Mouse (Mus musculus): ENCODE measurements around the gene Rbms1. TPM values are rescaled to one million over a fixed set of nuclear protein-coding genes. Genes with fewer than 3 reads are reported as not detected.
A peak's percentile ranks its signal among the peaks of the same experiment; 100 is the strongest.
"Not testable (repeated sequence)": the region's sequence is repeated elsewhere in the genome, so short reads cannot be mapped to it uniquely, and the experiment has no call there.

Gene Rbms1
- total RNA-seq, 1 experiment from 2014 or later = 91.2 TPM

- ATAC-seq (replicated peaks; ENCODE audit: insufficient number of reproducible peaks, low FRiP score, low TSS enrichment, poor library complexity, severe bottlenecking) = not testable (repeated sequence)
These were observed 132.5 kb downstream of the Rbms1 start for GRCm38 (mm10) chr2:60830464-60830863.

GRCm38 (mm10) chr2:60828908-60829462, 134.0 kb downstream of the Rbms1 start:
- no peak for ATAC-seq (replicated peaks; ENCODE audit: insufficient number of reproducible peaks, low FRiP score, low TSS enrichment, poor library complexity, severe bottlenecking)

- no peak for ATAC-seq (replicated peaks; ENCODE audit: insufficient number of reproducible peaks, low FRiP score, low TSS enrichment, poor library complexity, severe bottlenecking)
These were observed 135.9 kb downstream of the Rbms1 start for GRCm38 (mm10) chr2:60827152-60827428.

GRCm38 (mm10) chr2:60826406-60827151, 136.4 kb downstream of the Rbms1 start:
- no peak for ATAC-seq (replicated peaks; ENCODE audit: insufficient number of reproducible peaks, low FRiP score, low TSS enrichment, poor library complexity, severe bottlenecking)

GRCm38 (mm10) chr2:60825690-60826089, 137.3 kb downstream of the Rbms1 start:
- no peak for ATAC-seq (replicated peaks; ENCODE audit: insufficient number of reproducible peaks, low FRiP score, low TSS enrichment, poor library complexity, severe bottlenecking)

GRCm38 (mm10) chr2:60821635-60822034, 141.4 kb downstream of the Rbms1 start:
- peak; percentile 67 for ATAC-seq (replicated peaks; ENCODE audit: insufficient number of reproducible peaks, low FRiP score, low TSS enrichment, poor library complexity, severe bottlenecking)

GRCm38 (mm10) chr2:60818632-60819031, 144.4 kb downstream of the Rbms1 start:
- no peak; the same call in 1 of the 2 replicates for ATAC-seq (replicated peaks; ENCODE audit: insufficient number of reproducible peaks, low FRiP score, low TSS enrichment, poor library complexity, severe bottlenecking)

- ATAC-seq (replicated peaks; ENCODE audit: insufficient number of reproducible peaks, low FRiP score, low TSS enrichment, poor library complexity, severe bottlenecking) = no peak
These were observed 146.7 kb downstream of the Rbms1 start for GRCm38 (mm10) chr2:60816307-60816706.

- ATAC-seq (replicated peaks; ENCODE audit: insufficient number of reproducible peaks, low FRiP score, low TSS enrichment, poor library complexity, severe bottlenecking) = no peak
These were observed 148.2 kb downstream of the Rbms1 start for GRCm38 (mm10) chr2:60814788-60815187.

- ATAC-seq (replicated peaks; ENCODE audit: insufficient number of reproducible peaks, low FRiP score, low TSS enrichment, poor library complexity, severe bottlenecking) = no peak
These were observed 150.0 kb downstream of the Rbms1 start for GRCm38 (mm10) chr2:60812949-60813348.

- ATAC-seq (replicated peaks; ENCODE audit: insufficient number of reproducible peaks, low FRiP score, low TSS enrichment, poor library complexity, severe bottlenecking) = peak; percentile 91
These were observed 152.4 kb downstream of the Rbms1 start for GRCm38 (mm10) chr2:60810617-60811016.

GRCm38 (mm10) chr2:60809441-60809921, 153.5 kb downstream of the Rbms1 start:
- 0 out of 2 replicates have a peak, but pooled peaks have one; percentile 16 for ATAC-seq (replicated peaks; ENCODE audit: insufficient number of reproducible peaks, low FRiP score, low TSS enrichment, poor library complexity, severe bottlenecking)

GRCm38 (mm10) chr2:60808822-60809221, 154.2 kb downstream of the Rbms1 start:
- no peak for ATAC-seq (replicated peaks; ENCODE audit: insufficient number of reproducible peaks, low FRiP score, low TSS enrichment, poor library complexity, severe bottlenecking)

- no peak for ATAC-seq (replicated peaks; ENCODE audit: insufficient number of reproducible peaks, low FRiP score, low TSS enrichment, poor library complexity, severe bottlenecking)
These were observed 155.4 kb downstream of the Rbms1 start for GRCm38 (mm10) chr2:60807341-60808195.

GRCm38 (mm10) chr2:60804763-60805162, 158.2 kb downstream of the Rbms1 start:
- ATAC-seq (replicated peaks; ENCODE audit: insufficient number of reproducible peaks, low FRiP score, low TSS enrichment, poor library complexity, severe bottlenecking) = no peak

GRCm38 (mm10) chr2:60803377-60803776, 159.6 kb downstream of the Rbms1 start:
- ATAC-seq (replicated peaks; ENCODE audit: insufficient number of reproducible peaks, low FRiP score, low TSS enrichment, poor library complexity, severe bottlenecking) = no peak

- ATAC-seq (replicated peaks; ENCODE audit: insufficient number of reproducible peaks, low FRiP score, low TSS enrichment, poor library complexity, severe bottlenecking) = no peak
These were observed 160.2 kb downstream of the Rbms1 start for GRCm38 (mm10) chr2:60802828-60803227.

GRCm38 (mm10) chr2:60802191-60802590, 160.8 kb downstream of the Rbms1 start:
- no peak for ATAC-seq (replicated peaks; ENCODE audit: insufficient number of reproducible peaks, low FRiP score, low TSS enrichment, poor library complexity, severe bottlenecking)

- no peak for ATAC-seq (replicated peaks; ENCODE audit: insufficient number of reproducible peaks, low FRiP score, low TSS enrichment, poor library complexity, severe bottlenecking)
These were observed 161.3 kb downstream of the Rbms1 start for GRCm38 (mm10) chr2:60801571-60802155.
